Mouse (Mus musculus): ENCODE measurements around the gene Serp1.

- TF ChIP-seq CTCF (IDR thresholded peaks at IDR 0.05; ENCODE audit: borderline replicate concordance, insufficient read depth, low read length) (no peak), POLR2A (IDR thresholded peaks at IDR 0.05; ENCODE audit: low read depth, low read length) (no peak)
Observed at GRCm38 (mm10) chr3:58520286-58520685, 5.4 kb downstream of the Serp1 start.

All from embryonic fibroblast, embryonic 13.5 days (primary cell).